Mouse (Mus musculus): ENCODE results near the gene Il17c.

DNA sequence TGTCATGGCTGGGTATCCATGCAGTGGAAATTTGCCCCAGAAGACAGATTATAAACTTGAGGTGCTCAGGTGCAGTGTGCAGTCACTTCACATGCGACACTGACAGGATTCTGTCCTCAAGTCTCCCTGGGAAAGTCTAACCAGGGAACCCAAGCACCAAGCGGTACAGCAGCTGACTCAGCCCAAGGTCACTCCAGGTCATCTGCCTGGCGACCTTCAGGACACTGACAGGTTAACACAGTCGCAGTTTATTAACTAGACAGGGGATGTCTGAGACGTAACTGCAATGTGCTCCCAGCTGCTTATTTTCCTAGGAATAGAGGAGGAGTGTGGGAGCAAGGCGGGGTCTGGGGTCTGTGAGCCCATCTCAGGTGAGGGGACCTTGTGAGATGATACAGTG lies 47.6 kb downstream of the Il17c start:
- TF ChIP-seq POLR2A (IDR thresholded peaks at IDR 0.05; ENCODE audit: extremely low read depth, insufficient read depth, low read length) (no peak), CTCF (IDR thresholded peaks at IDR 0.05; ENCODE audit: extremely low read depth, insufficient read depth, low read length) (no peak)

Measured in cortical plate, adult 2 months (tissue).